Mouse (Mus musculus) kidney, postnatal 0 days (tissue): ENCODE data around the gene Gse1. TPM values are rescaled to one million over a fixed set of nuclear protein-coding genes. Genes with fewer than 3 reads are reported as not detected.

ENCODE experiments used
- ATAC-seq: fragments of 200-750 bp; cut with Nextera tagmentation; replicated peaks from 2 replicates; pipeline ENCODE4 v1.8.0; 2017; ENCODE audit warnings: low read depth, moderate number of reproducible peaks, moderate TSS enrichment, moderate library complexity; ENCODE audit not compliant: low FRiP score
- DNase-seq: peaks from one replicate; pipeline ENCODE4 v3.0.0-alpha.2; 2016; ENCODE audit warnings: low spot score
- H3K27ac ChIP-seq: fragments of 300-500 bp; sonication (generic); 2 replicates; pipeline ENCODE4 v1.5.1; 2014; ENCODE audit warnings: mild to moderate bottlenecking
- H3K27me3 ChIP-seq: fragments of 300-500 bp; sonication (generic); 2 replicates; pipeline ENCODE4 v1.6.1; 2014; ENCODE audit warnings: low read length, mixed read lengths; ENCODE audit not compliant: insufficient read depth
- H3K36me3 ChIP-seq: fragments of 300-500 bp; sonication (generic); 2 replicates; pipeline ENCODE4 v1.6.1; 2014; ENCODE audit warnings: low read length, mixed read lengths; ENCODE audit not compliant: insufficient read depth
- H3K4me1 ChIP-seq: fragments of 300-500 bp; sonication (generic); replicated peaks from 2 replicates; pipeline ENCODE4 v1.6.1; 2014; ENCODE audit warnings: antibody characterized with exemption, low read length, mixed read lengths; ENCODE audit not compliant: insufficient read depth
- H3K4me2 ChIP-seq: fragments of 300-500 bp; sonication (generic); 2 replicates; pipeline ENCODE4 v1.6.1; 2014; ENCODE audit warnings: mild to moderate bottlenecking, low read length, moderate library complexity, mixed read lengths
- H3K4me3 ChIP-seq: fragments of 300-500 bp; sonication (generic); replicated peaks from 2 replicates; pipeline ENCODE4 v1.5.1; 2014; ENCODE audit warnings: low read depth, low read length
- H3K9ac ChIP-seq: fragments of 300-500 bp; sonication (generic); 2 replicates; pipeline ENCODE4 v1.6.1; 2014; ENCODE audit warnings: low read depth, low read length
- H3K9me3 ChIP-seq: fragments of 300-500 bp; sonication (generic); replicated peaks from 2 replicates; pipeline ENCODE4 v1.6.1; 2016; ENCODE audit warnings: low read length, inconsistent platforms, mixed read lengths
- CTCF ChIP-seq: IDR thresholded peaks from 2 replicates; pipeline ENCODE4 v1.5.1; 2016; ENCODE audit warnings: antibody characterized with exemption, low read depth, mild to moderate bottlenecking, moderate library complexity
- WGBS: fragments of 180-500 bp; shearing (Covaris S2); extraction: QIAGEN DNeasy Blood & Tissue Kit; methylation state at CpG from one replicate; pipeline ENCODE4 v1.1.7; 2014; 5-methylcytosine and 5-hydroxymethylcytosine counted together
- polyA plus RNA-seq: library from polyadenylated mRNA; unstranded; fragments of >200 nt; fragmentation: Nextera tagmentation; extraction: Ambion mirVana; gene quantifications from 2 replicates; pipeline ENCODE4 v1.2.1, GENCODE M21; 2015

The Gse1 gene
- polyA plus RNA-seq, 1 experiment from 2014 or later = 8.4 TPM

- 36% methylated on average over 4 of the region's 4 CpGs for WGBS
- H3K4me2 ChIP-seq = peak overlapping the region; percentile 95
- peaks cover 5% of the 10 kb centered on the region; the same call in 1 of the 2 replicates for H3K27me3 ChIP-seq
- H3K36me3 ChIP-seq = no peaks in the 10 kb centered on the region
- no peak for ATAC-seq
- no peak for TF ChIP-seq CTCF
- DNase-seq = no peak
- H3K4me3 ChIP-seq = no peak overlapping the region; the same call in 1 of the 2 replicates
- H3K4me1 ChIP-seq = peaks cover 41% of the 10 kb centered on the region
- H3K9me3 ChIP-seq = no peaks in the 10 kb centered on the region
- H3K27ac ChIP-seq = no peak overlapping the region
- H3K9ac ChIP-seq = no peak overlapping the region
Observed at GRCm38 (mm10) chr8:120232398-120232797, 4.1 kb downstream of the Gse1 start.

- H3K27me3 ChIP-seq = peaks cover 5% of the 10 kb centered on the region; the same call in 1 of the 2 replicates
- peak overlapping the region; percentile 95 for H3K4me2 ChIP-seq
- H3K4me3 ChIP-seq = peak overlapping the region; percentile 14; the same call in 1 of the 2 replicates
- no peak for DNase-seq
- TF ChIP-seq CTCF = no peak
- H3K36me3 ChIP-seq = no peaks in the 10 kb centered on the region
- WGBS = 14% methylated on average over 13 of the region's 13 CpGs
- H3K4me1 ChIP-seq = peaks cover 37% of the 10 kb centered on the region
- no peak overlapping the region for H3K27ac ChIP-seq
- no peaks in the 10 kb centered on the region for H3K9me3 ChIP-seq
- no peak overlapping the region for H3K9ac ChIP-seq
- ATAC-seq = no peak
Observed at GRCm38 (mm10) chr8:120232913-120233312, 4.7 kb downstream of the Gse1 start.

GRCm38 (mm10) chr8:120234457-120234856, 6.2 kb downstream of the Gse1 start:
- H3K9me3 ChIP-seq = no peaks in the 10 kb centered on the region
- ATAC-seq (no peak), DNase-seq (no peak)
- H3K36me3 ChIP-seq = no peaks in the 10 kb centered on the region
- no peak overlapping the region for H3K9ac ChIP-seq
- no peak overlapping the region for H3K4me2 ChIP-seq
- H3K4me3 ChIP-seq = no peak overlapping the region
- H3K27ac ChIP-seq = no peak overlapping the region
- WGBS = 59% methylated on average over 12 of the region's 12 CpGs
- peaks cover 34% of the 10 kb centered on the region for H3K4me1 ChIP-seq
- H3K27me3 ChIP-seq = peaks cover 1% of the 10 kb centered on the region; the same call in 1 of the 2 replicates
- no peak for TF ChIP-seq CTCF

- H3K4me3 ChIP-seq = no peak overlapping the region
- DNase-seq = no peak
- no peaks in the 10 kb centered on the region for H3K9me3 ChIP-seq
- no peak for TF ChIP-seq CTCF
- no peaks in the 10 kb centered on the region for H3K36me3 ChIP-seq
- H3K27me3 ChIP-seq = no peaks in the 10 kb centered on the region
- WGBS = 50% methylated on average over 8 of the region's 8 CpGs
- no peak overlapping the region for H3K27ac ChIP-seq
- no peak overlapping the region for H3K4me2 ChIP-seq
- no peak overlapping the region for H3K9ac ChIP-seq
- peaks cover 30% of the 10 kb centered on the region; the same call in 1 of the 2 replicates for H3K4me1 ChIP-seq
- no peak for ATAC-seq
Observed at GRCm38 (mm10) chr8:120234866-120235265, 6.6 kb downstream of the Gse1 start.

GRCm38 (mm10) chr8:120243222-120243621, 15.0 kb downstream of the Gse1 start:
- no peak overlapping the region for H3K4me2 ChIP-seq
- H3K36me3 ChIP-seq = 0 out of 2 replicates have a peak, but pooled peaks cover 2% of the 10 kb centered on the region
- no peak overlapping the region for H3K9ac ChIP-seq
- DNase-seq (no peak), ATAC-seq (no peak)
- no peak for TF ChIP-seq CTCF
- H3K9me3 ChIP-seq = no peaks in the 10 kb centered on the region
- no peak overlapping the region for H3K27ac ChIP-seq
- no peak overlapping the region for H3K4me3 ChIP-seq
- H3K27me3 ChIP-seq = no peaks in the 10 kb centered on the region
- no peaks in the 10 kb centered on the region for H3K4me1 ChIP-seq
- 78% methylated on average over 4 of the region's 4 CpGs for WGBS

- Histone ChIP-seq H3K9me3 (no peaks in the 10 kb centered on the region), H3K4me2 (no peak overlapping the region), H3K27ac (no peak overlapping the region), H3K36me3 (0 out of 2 replicates have a peak, but pooled peaks cover 2% of the 10 kb centered on the region), H3K9ac (no peak overlapping the region), H3K4me1 (no peaks in the 10 kb centered on the region), H3K4me3 (no peak overlapping the region), H3K27me3 (no peaks in the 10 kb centered on the region)
- TF ChIP-seq CTCF = no peak
- 75% methylated on average over 5 of the region's 5 CpGs for WGBS
- DNase-seq (no peak), ATAC-seq (no peak)
Observed at GRCm38 (mm10) chr8:120243916-120244451, 15.7 kb downstream of the Gse1 start.

GRCm38 (mm10) chr8:120244553-120244952, 16.3 kb downstream of the Gse1 start:
- H3K27ac ChIP-seq = no peak overlapping the region
- H3K4me1 ChIP-seq = no peaks in the 10 kb centered on the region
- no peaks in the 10 kb centered on the region for H3K9me3 ChIP-seq
- peak; percentile 40 for TF ChIP-seq CTCF
- H3K4me3 ChIP-seq = no peak overlapping the region
- ATAC-seq = no peak
- no peak for DNase-seq
- H3K36me3 ChIP-seq = 0 out of 2 replicates have a peak, but pooled peaks cover 2% of the 10 kb centered on the region
- H3K9ac ChIP-seq = no peak overlapping the region
- H3K27me3 ChIP-seq = no peaks in the 10 kb centered on the region
- no peak overlapping the region for H3K4me2 ChIP-seq
- WGBS = 93% methylated on average over 10 of the region's 10 CpGs
